Mouse (Mus musculus) megakaryocyte, embryonic 14.5 days (primary cell): Measurements from ENCODE around the gene Herc4.

Source experiments
- FLI1 ChIP-seq: IDR thresholded peaks from 2 replicates; pipeline ENCODE4 v1.6.1; 2012; ENCODE audit warnings: low read length, inconsistent platforms, mixed read lengths
- GATA1 ChIP-seq: IDR thresholded peaks from 3 replicates; pipeline ENCODE4 v1.6.1; 2012; ENCODE audit warnings: mixed read lengths, low read length, inconsistent platforms, borderline replicate concordance

DNA sequence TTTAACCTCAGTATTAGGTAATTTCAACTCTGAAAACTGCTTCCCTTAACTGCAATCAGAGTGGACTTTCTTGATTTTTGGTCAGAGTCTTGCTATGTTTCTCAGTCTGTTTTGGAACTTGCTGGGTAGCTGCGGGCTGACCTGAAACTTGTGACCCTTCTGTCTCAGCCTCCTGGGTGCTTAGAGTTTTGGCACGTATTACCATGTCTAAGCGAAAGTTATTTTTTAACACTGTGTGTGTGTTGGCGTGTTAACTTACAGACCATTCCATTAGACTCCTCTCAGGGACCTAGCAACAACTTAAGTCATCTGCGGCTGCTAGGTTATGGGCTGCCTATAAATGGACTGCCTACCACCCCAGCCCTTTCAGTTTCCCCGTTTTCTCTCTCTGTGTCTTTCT is 123.8 kb downstream of the Herc4 start:
- TF ChIP-seq GATA1: no peak
- TF ChIP-seq FLI1: no peak
